Mouse (Mus musculus) kidney, postnatal 4 days (tissue): ENCODE results near the gene Boll.
A peak's percentile ranks its signal among the peaks of the same experiment; 100 is the strongest.

Experiments
- DNase-seq, 2 experiments: peaks; one replicate each; pipeline ENCODE4 v3.0.0; 2021; ENCODE audit warnings: mixed read lengths in 2 of 2

Gene Boll

DNA sequence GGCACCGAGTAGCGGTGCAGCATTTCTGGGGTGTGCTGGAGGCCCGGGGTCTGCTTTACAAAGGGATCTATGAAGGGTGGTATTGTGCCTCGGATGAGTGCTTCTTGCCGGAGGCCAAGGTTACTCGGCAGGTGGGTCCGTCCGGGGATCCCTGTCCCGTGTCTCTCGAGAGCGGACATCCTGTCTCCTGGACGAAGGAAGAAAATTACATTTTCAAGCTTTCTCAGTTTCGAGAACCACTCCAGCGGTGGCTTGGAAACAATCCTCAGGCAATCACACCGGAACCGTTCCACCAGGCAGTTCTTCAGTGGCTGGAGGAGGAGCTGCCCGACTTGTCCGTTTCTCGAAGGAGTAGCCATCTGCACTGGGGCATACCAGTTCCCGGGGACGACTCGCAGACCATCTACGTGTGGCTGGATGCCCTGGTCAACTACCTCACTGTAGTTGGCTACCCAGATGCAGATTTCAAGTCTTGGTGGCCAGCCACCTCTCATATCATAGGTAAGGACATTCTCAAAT lies 125.6 kb downstream of the Boll start:
- DNase-seq, result peak; percentile 30 to 53

DNA sequence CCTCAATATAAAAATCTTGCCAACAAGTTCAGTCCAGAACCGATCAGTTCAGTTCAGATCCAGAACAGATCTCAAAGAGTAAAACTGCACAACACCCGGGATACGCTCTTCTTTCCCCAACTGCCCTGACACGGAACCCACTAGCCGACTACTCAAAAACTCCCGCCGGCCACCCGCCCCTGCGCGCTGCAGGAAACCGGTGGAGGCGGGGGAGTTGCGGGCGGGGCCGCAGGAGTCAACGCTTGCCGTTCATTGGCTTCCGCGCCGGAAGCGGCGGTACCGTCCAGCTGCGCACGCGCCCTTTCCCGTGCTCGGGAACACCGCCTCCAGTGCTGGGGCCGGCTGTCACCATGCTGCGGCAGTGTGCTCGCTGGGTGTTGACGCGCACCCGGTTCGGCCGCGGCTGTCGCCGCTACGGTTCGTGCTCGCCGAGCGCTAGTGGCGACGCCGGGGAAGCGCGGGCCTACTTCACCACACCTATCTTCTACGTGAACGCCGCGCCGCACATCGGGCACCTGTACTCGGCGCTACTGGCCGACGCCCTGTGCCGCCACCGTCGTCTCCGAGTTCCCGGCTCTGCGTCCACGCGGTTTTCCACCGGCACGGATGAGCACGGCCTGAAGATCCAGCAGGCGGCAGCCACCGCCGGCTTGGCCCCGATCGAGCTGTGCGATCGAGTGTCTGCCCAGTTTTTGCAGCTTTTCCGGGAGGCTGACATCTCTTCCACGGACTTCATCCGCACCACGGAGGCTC lies 126.2 kb downstream of the Boll start, which contains the start of gene Mars2:
Mars2 (plus strand) TSS at position 288 of the 753 bp plus-strand sequence.
- peak; percentile 98 to 99 for DNase-seq

DNA sequence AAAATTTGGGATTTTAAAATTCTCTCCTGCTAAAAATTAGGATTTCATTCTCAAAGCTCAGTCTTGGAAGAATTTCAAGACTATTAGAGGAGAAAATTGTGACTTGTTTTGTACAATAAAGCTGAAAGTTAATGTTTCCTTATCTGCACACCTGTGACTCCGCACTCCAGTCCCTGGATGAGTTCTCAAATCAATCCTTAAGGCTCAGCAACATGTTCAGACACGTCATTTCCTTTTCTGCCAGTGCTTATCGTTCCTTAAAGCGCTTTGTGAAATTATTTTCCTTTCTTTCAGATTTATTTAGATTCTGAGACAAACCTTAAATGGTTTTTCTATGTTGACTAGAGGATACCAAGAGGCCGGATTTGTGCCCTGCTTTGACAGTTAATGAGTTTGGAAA lies 126.8 kb downstream of the Boll start:
- DNase-seq, result no peak

DNA sequence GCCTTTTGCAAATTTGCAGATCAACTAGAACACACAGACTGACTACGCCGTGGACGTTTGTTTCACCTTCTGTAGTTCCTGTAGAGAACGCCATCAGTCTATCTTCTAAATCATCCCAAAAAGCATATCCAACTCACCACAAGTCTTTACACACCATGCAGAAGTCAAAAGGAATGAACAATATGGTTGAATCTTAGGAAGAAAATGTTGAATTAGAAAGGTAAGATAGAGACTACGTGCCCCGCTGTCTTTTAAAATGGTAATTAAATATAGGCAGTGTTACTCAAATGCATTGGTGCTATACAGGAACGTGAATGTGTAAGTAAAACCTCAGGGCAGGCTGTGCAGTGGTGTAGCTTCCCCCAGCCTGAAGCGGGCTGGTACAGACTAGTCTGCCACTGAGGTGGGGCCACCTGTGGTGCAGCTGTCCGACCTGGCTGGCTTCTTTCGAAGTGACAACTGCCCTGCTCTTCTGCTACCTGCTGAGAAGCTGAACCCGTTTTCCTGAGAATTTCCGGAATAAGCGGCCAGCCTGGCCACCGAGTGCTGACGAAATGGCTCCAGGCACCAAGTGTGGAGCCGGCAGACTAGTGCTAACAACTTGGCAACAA lies 128.3 kb downstream of the Boll start:
- no peak for DNase-seq

DNA sequence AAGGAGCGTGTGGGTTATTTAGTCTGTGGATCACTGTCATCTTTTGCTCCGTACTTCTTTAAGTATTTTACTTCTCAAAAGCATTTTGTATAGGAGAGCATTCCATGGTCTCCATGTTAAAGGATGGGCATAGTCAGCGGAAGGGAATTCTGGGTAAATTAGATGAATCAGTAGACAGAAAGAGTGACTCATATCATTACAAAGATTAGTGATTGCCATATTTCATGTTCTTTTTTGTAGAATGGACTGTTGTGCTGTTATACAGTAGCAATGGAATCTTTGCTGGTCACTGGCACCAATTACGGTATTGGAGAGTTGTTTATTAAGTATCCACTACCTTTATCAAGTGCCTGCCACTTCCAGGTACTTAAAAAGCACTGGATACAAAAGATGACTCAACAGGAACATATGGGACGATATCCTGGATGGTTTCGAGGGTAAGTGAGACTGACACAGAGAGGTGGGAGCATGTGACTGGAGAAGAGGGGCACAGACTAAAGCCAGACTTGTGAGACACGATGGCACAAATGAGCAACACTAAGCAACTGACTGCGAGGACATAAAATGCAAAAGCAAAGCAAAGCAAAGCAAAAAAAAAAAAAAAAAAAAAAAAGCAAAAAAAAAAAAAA lies 134.9 kb downstream of the Boll start:
- no peak for DNase-seq

DNA sequence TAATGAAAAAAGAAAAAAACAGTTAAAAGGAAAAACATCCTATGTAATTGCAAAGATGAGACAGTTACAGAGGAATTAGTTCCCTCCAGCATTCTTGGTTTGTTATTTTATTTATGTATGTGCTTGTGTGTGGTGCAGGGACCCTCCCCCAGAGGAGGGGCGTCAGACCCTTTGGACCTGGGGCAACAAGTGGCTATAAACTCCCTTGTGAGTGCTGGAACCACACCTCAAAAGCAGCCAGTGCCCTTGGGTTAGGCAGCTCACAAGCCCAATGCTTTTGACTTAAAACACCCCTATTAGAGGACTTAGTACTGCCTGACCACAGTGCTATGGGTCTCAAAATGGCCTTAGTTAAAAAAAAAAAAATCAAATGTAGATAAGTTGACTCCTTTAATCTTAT lies 135.9 kb downstream of the Boll start:
- no peak for DNase-seq

DNA sequence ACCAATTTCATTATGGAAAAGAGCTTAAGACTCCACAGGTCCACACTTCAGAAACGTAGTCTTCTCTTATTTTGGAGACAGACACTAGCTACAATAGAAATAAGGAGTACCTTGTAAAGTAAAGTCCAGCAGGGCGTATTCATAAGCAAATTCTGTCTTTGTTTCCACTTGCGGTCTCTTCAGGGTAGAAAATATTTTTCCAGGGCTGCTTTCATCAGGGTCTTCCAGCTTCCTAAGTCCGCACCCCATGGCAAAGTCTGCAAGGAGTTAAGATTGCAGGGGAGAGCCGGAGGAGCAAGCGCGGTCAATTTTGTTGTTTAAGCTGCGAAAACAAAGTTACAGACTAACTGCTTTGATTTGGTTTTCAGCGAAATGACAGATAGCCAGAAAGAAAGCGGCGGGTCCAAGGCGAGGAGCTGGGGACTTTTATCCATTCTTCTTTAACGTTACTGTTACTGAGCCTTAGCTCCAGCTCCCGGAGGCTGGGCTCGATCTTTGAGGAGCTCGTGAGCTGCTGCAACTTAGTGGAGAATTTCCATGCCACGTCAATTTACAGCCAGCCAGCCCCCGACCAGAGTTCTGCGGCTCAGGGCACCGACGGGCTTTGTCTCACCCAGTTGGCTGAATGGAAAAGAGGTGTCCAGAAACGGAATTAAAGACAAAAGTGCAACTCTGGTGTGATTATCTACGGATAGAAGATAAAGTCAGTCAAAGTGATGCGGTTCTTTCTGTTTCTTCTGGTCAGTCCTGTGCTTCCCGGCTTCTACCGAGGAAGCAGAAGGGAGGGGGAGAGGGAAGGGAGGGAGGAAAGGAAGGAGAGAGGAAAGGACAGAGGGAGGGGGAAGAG lies 137.0 kb downstream of the Boll start, which contains the start of gene Rftn2:
Rftn2 (minus strand) TSS at position 772 of the 847 bp plus-strand sequence.
- DNase-seq, result peak; percentile 53 to 72

DNA sequence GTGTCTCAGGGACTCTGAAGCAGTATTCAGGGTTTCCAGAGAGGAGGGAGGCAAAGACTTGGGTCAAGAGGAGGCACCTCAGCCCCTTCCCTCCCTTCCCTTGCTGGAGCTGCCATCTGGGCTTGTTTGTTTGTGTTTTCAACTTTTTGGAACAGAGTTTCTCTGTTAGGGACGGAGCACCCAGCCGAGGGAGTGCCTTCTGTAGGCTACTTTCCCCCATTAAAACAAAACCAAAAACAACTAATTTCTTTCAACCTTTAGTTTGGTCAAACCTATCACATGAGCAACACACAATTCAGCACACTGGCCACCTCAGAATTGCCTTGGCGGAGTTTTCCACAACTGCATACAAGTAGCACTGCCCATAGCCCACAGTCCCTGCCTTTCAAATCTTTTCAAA lies 137.9 kb downstream of the Boll start:
- no peak for DNase-seq

DNA sequence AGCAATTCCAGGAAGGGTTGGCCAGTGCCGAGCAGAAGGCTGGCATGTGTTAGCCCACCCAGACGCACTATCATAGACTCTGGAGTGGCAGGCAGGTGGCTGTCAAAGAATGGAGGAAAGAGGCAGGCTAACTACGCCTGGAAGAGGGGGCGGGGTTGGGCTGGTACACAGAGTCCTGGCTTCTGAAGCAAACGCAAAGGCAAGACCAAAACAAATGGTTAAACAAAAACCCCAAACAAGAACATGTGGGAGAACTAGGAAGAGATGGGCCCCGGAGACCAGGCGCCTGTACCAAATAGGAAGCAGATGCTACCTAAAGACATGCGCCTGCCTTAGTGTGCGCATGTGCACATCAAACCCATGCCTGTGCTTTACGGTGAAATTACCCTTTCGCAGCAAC lies 139.2 kb downstream of the Boll start:
- no peak for DNase-seq

DNA sequence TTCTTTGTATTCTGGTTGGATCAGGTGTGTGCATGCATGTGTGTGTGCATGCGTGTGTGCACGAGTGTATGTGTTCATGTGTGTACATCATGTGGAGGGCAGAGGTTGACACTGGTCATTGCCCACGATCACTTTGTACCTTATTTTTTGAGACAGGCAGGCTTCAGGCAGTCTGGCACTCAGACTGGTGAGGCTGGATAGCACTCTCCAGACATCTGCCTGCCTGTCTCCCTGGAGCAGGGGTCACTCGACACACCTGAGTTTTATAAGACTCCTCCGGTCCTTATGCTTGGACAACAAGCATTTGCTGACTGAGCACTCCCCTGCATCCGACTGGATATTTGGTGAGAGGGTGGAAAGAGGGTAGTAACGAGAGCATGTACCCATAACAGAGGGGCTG lies 140.2 kb downstream of the Boll start:
- DNase-seq, result no peak

DNA sequence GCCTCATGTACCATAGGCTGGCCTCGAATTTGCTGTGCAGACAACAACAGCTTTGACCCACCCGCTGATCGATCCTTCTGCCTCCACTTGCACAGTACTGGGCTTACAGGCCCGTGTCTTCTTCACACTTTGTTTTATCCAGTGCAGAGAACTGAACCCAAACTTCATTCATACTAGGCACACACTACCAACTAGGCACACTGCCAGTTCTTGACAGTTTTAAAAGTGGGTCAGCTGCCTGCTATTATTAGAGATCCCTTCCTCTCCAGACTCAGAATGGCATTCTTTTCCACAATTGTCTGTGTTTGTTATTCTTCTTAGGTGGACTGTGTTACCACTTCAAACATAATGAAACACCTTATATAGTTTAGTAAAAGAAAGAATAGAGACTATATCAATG lies 141.9 kb downstream of the Boll start:
- DNase-seq, result no peak

DNA sequence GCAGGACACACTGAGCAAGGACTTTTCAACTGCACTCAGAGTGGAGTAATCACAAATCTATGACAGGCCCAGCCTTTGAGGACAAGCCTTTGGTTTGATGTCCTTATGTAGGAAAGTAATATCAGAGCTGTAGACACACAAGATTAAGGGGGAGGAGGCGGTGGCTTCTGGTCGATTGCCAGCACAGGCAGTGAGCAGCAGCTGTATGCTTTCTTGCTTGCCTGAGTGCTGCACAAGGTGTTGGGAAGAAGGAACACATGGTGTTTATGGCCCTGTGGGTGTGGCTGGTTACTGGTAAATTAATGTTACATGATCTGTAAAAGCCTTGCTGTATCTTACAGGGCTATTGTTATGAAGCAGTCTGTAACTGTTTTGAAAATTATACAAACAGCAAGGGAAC lies 146.1 kb downstream of the Boll start:
- peak; percentile 57 to 61 for DNase-seq

DNA sequence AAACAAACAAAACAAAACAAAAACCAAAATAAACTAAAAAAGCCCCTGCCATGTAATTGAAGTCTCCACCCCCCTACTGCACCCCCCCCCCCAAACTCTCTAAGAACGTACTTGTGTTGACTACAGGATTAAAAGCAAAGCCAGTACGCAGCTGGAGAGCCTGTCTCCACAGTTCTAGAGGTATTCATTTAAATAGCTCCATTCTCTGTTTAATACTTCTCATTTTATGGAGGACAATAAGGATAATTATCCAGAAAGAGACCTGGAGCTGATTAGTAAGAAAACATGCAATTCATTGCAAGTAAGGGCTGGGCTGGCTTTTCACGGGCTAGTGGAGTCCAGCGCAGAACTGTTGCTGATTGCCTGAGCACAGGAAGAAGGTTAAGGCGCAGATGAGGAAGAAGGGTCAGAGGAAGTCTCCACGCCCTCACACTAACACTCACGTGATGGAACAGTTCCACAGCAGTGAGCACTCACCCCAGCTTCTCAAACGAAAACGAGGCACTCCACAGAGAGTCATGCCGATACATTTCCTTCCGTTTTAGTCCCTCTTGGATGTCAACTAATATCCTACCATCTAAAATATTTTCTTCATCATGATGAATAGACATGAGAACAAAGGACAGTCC lies 148.0 kb downstream of the Boll start:
- DNase-seq, result peak in 1 of 2 experiments; percentile 56

DNA sequence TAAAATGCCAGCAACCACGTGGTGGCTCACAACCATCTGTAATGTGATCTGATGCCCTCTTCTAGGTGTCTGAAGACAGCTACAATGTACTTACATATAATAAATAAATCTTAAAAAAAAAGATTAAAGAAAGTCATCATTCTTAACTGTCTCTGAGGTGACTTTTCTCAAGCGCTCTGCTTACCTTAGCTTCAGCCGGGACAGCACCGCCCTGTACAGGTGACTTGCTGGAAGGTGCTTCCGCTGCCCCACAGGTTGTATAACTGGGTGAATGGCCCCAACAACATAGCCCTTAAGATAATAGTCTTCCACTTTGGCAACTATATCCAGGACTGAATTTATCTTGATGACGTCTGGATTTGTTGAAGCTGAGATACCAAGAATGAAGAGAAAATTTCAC lies 149.3 kb downstream of the Boll start:
- no peak for DNase-seq

DNA sequence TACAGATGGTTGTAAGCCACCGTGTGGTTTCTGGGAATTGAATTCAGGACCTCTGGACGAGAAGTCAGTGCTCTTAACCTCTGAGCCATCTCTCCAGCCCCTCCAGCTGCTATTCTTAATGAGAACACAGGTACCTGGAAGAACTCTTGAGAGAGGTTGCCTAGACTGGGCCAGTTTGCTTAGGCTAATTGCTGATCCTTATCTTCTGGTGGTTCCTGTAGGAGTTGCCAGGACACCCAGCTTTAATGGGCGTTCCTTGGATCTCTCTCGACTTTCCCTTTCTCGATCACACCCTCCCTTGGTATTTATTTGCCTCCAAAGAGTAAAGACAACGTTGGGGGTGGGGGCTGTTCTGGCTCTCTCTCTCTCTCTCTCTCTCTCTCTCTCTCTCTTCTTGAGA lies 149.8 kb downstream of the Boll start:
- DNase-seq, result no peak

DNA sequence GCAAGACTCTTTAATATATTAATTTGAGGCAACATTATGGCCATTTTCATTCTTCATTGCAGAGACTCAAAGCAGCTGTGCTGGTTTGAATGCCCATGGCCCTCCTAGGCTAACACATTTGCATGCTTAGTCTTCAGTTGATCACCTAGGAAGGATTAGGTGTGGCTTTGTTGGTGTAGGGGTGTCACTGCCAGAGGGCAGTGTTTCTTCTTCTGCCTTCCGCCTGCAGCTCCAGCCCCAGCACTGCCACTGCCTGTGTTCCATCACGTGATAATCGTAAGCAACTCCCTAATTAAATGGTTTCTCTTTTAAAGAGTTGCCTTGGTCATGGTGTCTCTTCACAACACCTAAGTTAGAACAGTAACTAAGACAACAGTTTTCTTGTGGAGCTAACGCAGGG lies 150.5 kb downstream of the Boll start:
- no peak for DNase-seq

DNA sequence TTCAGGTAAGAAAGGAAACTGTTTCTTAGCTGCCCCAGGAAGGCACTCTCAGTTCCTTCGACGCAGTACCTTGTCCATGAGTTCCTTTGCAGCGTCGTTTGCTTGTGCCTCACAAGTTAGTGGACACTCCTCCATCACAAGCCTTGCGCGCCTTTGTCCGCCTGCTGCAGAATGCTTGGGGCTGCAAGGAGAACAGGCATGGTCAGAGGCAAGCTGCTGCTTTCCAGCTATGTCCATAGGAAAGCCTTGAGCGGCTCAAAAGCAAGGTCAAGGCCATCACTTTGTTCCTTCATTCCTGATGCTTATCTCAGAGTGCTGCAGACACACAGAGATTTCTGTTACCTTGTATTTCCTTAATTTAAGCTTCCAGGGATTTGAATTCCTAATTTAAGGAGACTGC lies 152.2 kb downstream of the Boll start:
- DNase-seq, result no peak

DNA sequence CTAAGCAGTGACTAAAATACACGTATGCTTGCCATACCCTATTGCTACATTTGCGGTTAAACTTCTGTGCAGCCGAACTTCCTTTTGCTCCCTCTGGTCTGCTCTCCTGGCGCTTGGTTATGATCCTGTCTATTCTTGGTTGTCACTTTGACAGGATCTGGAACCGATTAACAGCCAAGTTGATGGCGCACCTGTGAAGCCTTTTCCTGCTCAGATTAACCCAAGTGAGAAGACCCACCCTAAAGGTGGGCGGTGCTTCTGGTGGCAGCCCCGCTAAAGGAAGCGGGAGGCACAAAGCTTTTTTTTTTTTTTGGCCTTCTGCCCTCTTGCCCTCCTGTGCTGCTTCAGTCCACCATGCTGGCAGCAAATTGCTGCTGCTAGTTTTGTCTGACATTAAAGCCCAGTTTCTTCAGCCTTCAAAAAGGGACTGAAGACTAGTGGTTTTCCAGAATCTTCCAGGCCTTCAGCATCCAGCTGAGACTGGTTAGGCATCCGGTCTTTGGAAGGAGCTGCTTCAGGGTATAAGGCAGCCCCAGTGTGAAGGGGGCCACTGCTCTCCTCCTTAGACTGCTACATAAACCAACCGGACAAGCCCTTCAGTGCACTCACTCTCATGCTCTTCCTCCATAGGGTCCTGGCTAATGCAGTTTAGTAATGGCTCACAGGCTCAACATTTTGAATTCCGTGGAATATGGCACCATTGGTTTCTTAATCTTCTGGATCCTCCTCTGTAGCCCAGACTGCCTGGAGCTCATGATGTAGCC lies 152.9 kb downstream of the Boll start:
- peak in 1 of 2 experiments; percentile 34 for DNase-seq

DNA sequence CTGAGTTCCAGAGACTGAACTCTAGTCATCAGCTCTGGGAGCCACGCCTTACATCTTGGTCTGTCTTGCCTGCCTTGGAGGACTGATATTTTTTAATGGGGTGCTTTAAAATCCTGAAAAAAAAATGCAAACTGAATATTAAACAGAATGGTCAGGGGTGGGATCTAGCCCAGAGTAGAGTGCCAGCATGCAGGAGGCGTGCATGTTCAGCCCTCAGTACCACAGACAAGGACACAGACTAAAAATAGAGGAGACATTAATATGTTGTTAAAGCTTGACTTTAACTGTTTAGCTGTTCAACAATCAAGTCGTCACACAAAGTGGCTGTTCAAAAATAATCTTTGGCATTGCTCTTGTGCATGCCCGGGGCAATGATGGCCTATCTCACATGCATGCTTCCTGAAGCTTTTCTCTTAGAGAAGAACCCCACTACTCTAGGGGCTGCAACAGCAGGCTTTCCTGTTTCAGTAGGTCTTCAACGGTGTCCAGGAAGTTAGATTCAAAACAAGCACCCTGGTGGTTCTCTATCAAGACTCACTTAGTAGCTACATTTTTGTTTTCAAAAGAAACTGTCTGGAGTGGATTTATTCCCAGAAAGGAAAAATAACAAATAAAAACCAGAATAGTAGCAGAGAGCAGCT lies 154.6 kb downstream of the Boll start:
- no peak for DNase-seq

DNA sequence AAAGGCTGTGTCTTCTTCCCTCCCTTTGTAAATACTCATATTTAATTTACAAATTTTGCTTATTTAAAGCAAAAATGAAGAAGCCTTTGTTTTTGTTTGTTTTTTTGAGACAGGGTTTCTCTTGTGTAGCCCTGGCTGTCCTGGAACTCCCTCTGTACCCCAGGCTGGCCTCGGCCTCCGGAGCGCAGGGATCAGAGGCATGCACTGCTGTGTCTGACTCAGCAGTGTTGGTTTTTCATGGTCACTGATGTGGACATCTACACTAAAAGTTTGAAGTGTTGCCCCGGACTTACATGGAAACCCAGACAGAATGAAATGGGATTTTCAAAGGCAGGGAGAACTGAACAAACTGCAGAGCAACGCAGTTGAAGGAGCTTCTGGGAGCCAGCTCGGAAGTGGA lies 155.7 kb downstream of the Boll start:
- DNase-seq, result no peak

DNA sequence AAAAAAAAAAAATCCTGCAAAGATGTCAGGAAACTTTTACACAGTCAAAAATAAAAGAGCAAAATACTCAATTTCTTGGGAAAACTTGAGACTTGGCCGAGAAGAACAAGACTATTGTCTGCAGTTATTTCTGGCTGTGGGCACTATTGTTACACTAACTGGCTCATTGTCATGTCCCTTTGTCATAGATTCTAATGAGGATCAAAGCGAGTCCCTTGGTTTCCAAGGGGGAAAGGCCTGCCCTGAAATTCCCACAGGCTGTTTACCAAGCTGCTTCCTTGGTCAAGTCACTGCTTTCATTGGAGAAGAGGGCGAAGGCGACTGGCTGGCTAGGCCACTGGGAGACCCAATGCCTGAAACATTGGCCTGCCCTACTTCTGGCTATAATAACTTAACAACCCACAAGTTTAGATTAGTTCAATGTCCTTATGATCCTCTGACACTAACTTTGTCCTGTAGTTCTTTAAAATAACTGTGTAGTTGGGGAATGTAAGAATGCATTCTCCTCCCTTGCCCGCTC lies 157.4 kb downstream of the Boll start:
- no peak for DNase-seq
